In the genomic region with DNA sequence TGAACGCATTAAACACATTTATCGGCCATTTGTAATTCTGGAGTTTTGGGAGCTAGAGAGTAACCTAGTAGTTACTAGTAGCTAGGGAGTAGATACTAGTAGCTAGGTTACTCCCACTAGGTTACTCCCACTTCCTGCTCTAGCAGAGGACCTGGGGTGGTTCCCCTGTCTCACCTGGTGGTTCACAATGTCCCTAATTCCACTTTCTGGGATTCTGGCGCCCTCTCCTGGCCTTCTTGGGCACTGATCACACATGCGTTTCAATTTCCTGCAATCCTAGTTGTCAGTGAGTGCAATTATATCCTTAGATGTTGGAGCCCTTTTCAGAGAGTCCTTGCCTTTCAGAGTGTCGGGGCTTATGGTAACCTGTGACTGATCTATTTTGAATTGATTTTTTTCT, we compare ENCODE assay signal across 8 mouse cellular contexts. TPM values are rescaled to one million over a fixed set of nuclear protein-coding genes. Genes with fewer than 3 reads are reported as not detected.
DNase-seq lines count a peak whose midpoint lies in the region; ATAC-seq and TF ChIP-seq lines count a peak whose summit lies in the region.

No protein-coding gene starts in this region.

- peak; percentile 79 for DNase-seq in ES-CJ7 (ENCODE audit: low read depth, low spot score)
- DNase-seq in frontal cortex, postnatal 10 days (ENCODE audit: low spot score in 2 of 2): peak; percentile 38 to 59
- DNase-seq in left cerebral cortex, postnatal 10 days (ENCODE audit: extremely low spot score in 1 of 2, low spot score in 2 of 2): peak; percentile 50 to 56
- DNase-seq in Muller cell, postnatal 12 days (ENCODE audit: inconsistent ontology term): no peak

- TF ChIP-seq POLR2A in bone marrow macrophage, adult 2 months (IDR thresholded peaks at IDR 0.05; ENCODE audit: borderline replicate concordance, low read depth, low read length): no peak
- no peak for TF ChIP-seq POLR2A in olfactory bulb, adult 2 months (IDR thresholded peaks at IDR 0.05; ENCODE audit: insufficient read depth, low read depth, low read length)

- intact Hi-C loops in left cerebral cortex, postnatal 10 days (cut with DNase I): no loop called here

- no peak overlapping the region for H3K4me3 ChIP-seq in intestine, postnatal 0 days (ENCODE audit: low read depth, low read length)
- H3K4me3 ChIP-seq in intestine, embryonic 15.5 days (replicated peaks): no peak overlapping the region
- no peak overlapping the region for H3K4me3 ChIP-seq in bone marrow macrophage, adult 2 months (ENCODE audit: insufficient read depth, low read length)
- no peak overlapping the region for H3K4me3 ChIP-seq in olfactory bulb, adult 2 months (ENCODE audit: insufficient read depth, low read depth, low read length)

- peaks cover 12% of the 10 kb centered on the region for H3K4me1 ChIP-seq in intestine, postnatal 0 days (replicated peaks; ENCODE audit: control insufficient read depth, insufficient read depth, low read length)
- peaks cover 18% of the 10 kb centered on the region for H3K4me1 ChIP-seq in intestine, embryonic 15.5 days (replicated peaks)
- no peaks in the 10 kb centered on the region for H3K4me1 ChIP-seq in bone marrow macrophage, adult 2 months (ENCODE audit: control insufficient read depth, insufficient read depth, low read length)
- H3K4me1 ChIP-seq in olfactory bulb, adult 2 months (ENCODE audit: control insufficient read depth, insufficient read depth, low read length): peaks cover 10% of the 10 kb centered on the region; the same call in 1 of the 2 replicates

- H3K27ac ChIP-seq in intestine, postnatal 0 days (ENCODE audit: low read depth, low read length): no peak overlapping the region
- no peak overlapping the region for H3K27ac ChIP-seq in intestine, embryonic 15.5 days
- H3K27ac ChIP-seq in bone marrow macrophage, adult 2 months (ENCODE audit: insufficient read depth, low read depth, low read length): no peak overlapping the region
- no peak overlapping the region for H3K27ac ChIP-seq in olfactory bulb, adult 2 months (ENCODE audit: insufficient read depth, low read depth, low read length)

- ATAC-seq in intestine, postnatal 0 days: peak; percentile 38; the same call in 1 of the 2 replicates
- ATAC-seq in intestine, embryonic 15.5 days: no peak; the same call in 1 of the 2 replicates

- H3K4me2 ChIP-seq in intestine, postnatal 0 days (replicated peaks; ENCODE audit: low read depth): no peak overlapping the region
- H3K4me2 ChIP-seq in intestine, embryonic 15.5 days (replicated peaks): no peak overlapping the region

- WGBS in intestine, postnatal 0 days: 37% methylated on average over 5 of the region's 5 CpGs
- 43% methylated on average over 5 of the region's 5 CpGs for WGBS in intestine, embryonic 15.5 days
- WGBS in olfactory bulb, adult 2 months: 29% methylated on average over 5 of the region's 5 CpGs

- H3K9me3 ChIP-seq in intestine, postnatal 0 days (ENCODE audit: control insufficient read depth): no peaks in the 10 kb centered on the region
- no peaks in the 10 kb centered on the region for H3K9me3 ChIP-seq in intestine, embryonic 15.5 days

- H3K36me3 ChIP-seq in intestine, postnatal 0 days (ENCODE audit: control insufficient read depth, insufficient read depth): no peaks in the 10 kb centered on the region
- no peaks in the 10 kb centered on the region for H3K36me3 ChIP-seq in intestine, embryonic 15.5 days

- peaks cover 53% of the 10 kb centered on the region for H3K27me3 ChIP-seq in intestine, postnatal 0 days (replicated peaks; ENCODE audit: control insufficient read depth, insufficient read depth, low read length)
- H3K27me3 ChIP-seq in intestine, embryonic 15.5 days (replicated peaks): peaks cover 45% of the 10 kb centered on the region

- no peak overlapping the region for H3K9ac ChIP-seq in intestine, postnatal 0 days (ENCODE audit: low read depth, low read length)
- H3K9ac ChIP-seq in intestine, embryonic 15.5 days: no peak overlapping the region

- peak; percentile 84 for TF ChIP-seq CTCF in intestine, postnatal 0 days (IDR thresholded peaks at IDR 0.05; ENCODE audit: low read depth)
- TF ChIP-seq CTCF in bone marrow macrophage, adult 2 months (IDR thresholded peaks at IDR 0.05; ENCODE audit: low read depth, low read length): peak; percentile 95
- TF ChIP-seq CTCF in olfactory bulb, adult 2 months (IDR thresholded peaks at IDR 0.05; ENCODE audit: insufficient read depth, low read depth, low read length): peak; percentile 51; the same call in 1 of the 2 replicates

RNA-seq across cellular contexts. Expression of gene Trank1, which starts 2.7 kb away (rescaled TPM):
- polyA plus RNA-seq in intestine, postnatal 0 days (2015; fragmentation: Nextera tagmentation; extraction: Ambion mirVana): 0.39 and 0.46 TPM in 2 replicates
- polyA plus RNA-seq in intestine, embryonic 15.5 days (2015; fragmentation: Nextera tagmentation; extraction: Ambion mirVana): 0.11 TPM in 1 of 2 replicates, not detected in the other
- 0.11 TPM in 1 of 2 replicates, not detected in the other for polyA plus RNA-seq in bone marrow macrophage, adult 2 months (2012; ENCODE audit: insufficient read depth, insufficient read length, missing spikeins)
- 100 to 1,000 TPM; 189 to 196 TPM for total RNA-seq in left cerebral cortex, postnatal 10 days (2021)
- 43.4 and 47.9 TPM in 2 replicates for polyA plus RNA-seq in olfactory bulb, adult 2 months (2012; ENCODE audit: insufficient read depth, insufficient read length, low replicate concordance, missing spikeins)

RNA-seq across cellular contexts. Expression of gene Epm2aip1, which starts 42.5 kb away (rescaled TPM):
- polyA plus RNA-seq in intestine, postnatal 0 days (2015; fragmentation: Nextera tagmentation; extraction: Ambion mirVana): 8.0 TPM in 2 replicates
- 20.5 and 23.5 TPM in 2 replicates for polyA plus RNA-seq in intestine, embryonic 15.5 days (2015; fragmentation: Nextera tagmentation; extraction: Ambion mirVana)
- 10.3 and 12.0 TPM in 2 replicates for polyA plus RNA-seq in bone marrow macrophage, adult 2 months (2012; ENCODE audit: insufficient read depth, insufficient read length, missing spikeins)
- 10 to 100 TPM; 83.7 to 85.5 TPM for total RNA-seq in left cerebral cortex, postnatal 10 days (2021)
- 80.5 TPM in 1 of 2 replicates, not detected in the other for polyA plus RNA-seq in olfactory bulb, adult 2 months (2012; ENCODE audit: insufficient read depth, insufficient read length, low replicate concordance, missing spikeins)

RNA-seq across cellular contexts. Expression of gene Mlh1, which starts 42.6 kb away (rescaled TPM):
- polyA plus RNA-seq in intestine, postnatal 0 days (2015; fragmentation: Nextera tagmentation; extraction: Ambion mirVana): 11.7 and 12.3 TPM in 2 replicates
- 43.4 and 44.9 TPM in 2 replicates for polyA plus RNA-seq in intestine, embryonic 15.5 days (2015; fragmentation: Nextera tagmentation; extraction: Ambion mirVana)
- 14.8 and 20.1 TPM in 2 replicates for polyA plus RNA-seq in bone marrow macrophage, adult 2 months (2012; ENCODE audit: insufficient read depth, insufficient read length, missing spikeins)
- 10 to 100 TPM; 23.5 to 24.0 TPM for total RNA-seq in left cerebral cortex, postnatal 10 days (2021)
- polyA plus RNA-seq in olfactory bulb, adult 2 months (2012; ENCODE audit: insufficient read depth, insufficient read length, low replicate concordance, missing spikeins): not detected in 2 replicates

Comparison
In these comparisons a context has a peak if more than half of its experiments do, and no peak if none do; other contexts are left out.
1. RNA of gene Trank1, which starts 2.7 kb away (polyA plus RNA-seq): 43.4 to 47.9 TPM in olfactory bulb, adult 2 months; 0.39 to 0.46 TPM in intestine, postnatal 0 days, 0.11 TPM in intestine, embryonic 15.5 days and 0.11 TPM in bone marrow macrophage, adult 2 months; every median in the first group is over 10 times any median in the second.
2. RNA of gene Mlh1, which starts 42.6 kb away (polyA plus RNA-seq): 43.4 to 44.9 TPM in intestine, embryonic 15.5 days, 14.8 to 20.1 TPM in bone marrow macrophage, adult 2 months and 11.7 to 12.3 TPM in intestine, postnatal 0 days; not detected in olfactory bulb, adult 2 months; every median in the first group is over 10 times any median in the second.
3. Peak in every context shown above with its lines, with median percentiles within 50 percentile points of each other: CTCF ChIP-seq.